Mouse (Mus musculus): Measurements from ENCODE around the gene Gnpat.

DNA sequence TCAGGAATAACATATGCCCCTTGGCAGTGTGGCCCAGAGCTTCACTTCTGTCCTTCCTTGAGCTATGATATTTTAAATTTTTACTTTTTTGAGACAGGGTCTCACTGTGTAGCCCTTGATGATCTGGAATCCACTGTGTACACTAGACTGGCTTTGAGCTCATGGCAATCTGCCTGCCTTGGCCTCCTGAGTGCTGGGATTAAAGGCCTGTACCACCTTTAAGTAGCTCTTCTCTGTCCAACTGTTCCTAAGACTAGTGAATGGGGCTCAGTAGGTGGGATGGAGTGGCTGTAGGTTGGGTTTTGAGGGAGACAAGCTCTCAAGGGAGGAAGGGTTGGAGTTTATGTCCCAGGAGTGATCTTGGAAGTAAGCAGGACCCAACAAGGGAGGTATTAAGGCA, 27.0 kb upstream of the Gnpat start:
- TF ChIP-seq POLR2A (IDR thresholded peaks at IDR 0.05; ENCODE audit: extremely low read depth, insufficient read depth, low read length) (no peak), CTCF (IDR thresholded peaks at IDR 0.05; ENCODE audit: extremely low read depth, insufficient read depth, low read length) (no peak)

All from cortical plate, adult 2 months (tissue).